ENCODE assay signal across 15 mouse cellular contexts in the genomic region with DNA sequence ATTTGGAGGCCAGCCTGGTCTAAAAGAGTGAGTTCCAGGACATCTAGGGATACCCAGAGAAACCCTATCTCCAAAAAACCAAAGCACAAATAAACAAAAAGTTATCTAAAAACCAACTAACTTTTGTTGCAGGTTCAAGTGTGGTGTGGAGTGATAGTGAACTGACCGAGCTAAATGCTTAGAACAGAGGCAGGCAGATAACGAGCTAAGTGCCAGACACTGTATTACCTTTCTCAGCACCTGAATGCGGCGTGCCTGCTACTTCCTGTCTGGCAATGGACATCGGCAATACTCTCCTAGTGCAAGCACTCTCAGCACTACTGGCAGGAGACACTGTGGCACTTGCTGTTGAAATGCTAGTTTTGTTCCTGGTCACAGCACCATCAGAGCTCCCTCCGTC.
"Had no signal": no experiment of that assay in that cellular context is flagged by ENCODE, and none has a peak within 500 bp of the region (broad histone marks: within the 10 kb centered on the region; RNA-seq: fewer than 3 reads in every experiment).

No protein-coding gene starts in this region.

- H3K4me1 ChIP-seq: intestine, embryonic 15.5 days; limb, embryonic 13.5 days; midbrain, embryonic 12.5 days; neural tube, embryonic 13.5 days had no signal

- H3K9me3 ChIP-seq: intestine, embryonic 15.5 days; midbrain, embryonic 12.5 days had no signal

- H3K27ac ChIP-seq: intestine, embryonic 15.5 days; limb, embryonic 13.5 days; midbrain, embryonic 12.5 days; neural tube, embryonic 13.5 days had no signal

- H3K4me3 ChIP-seq: intestine, embryonic 15.5 days; limb, embryonic 13.5 days; midbrain, embryonic 12.5 days; neural tube, embryonic 13.5 days had no signal

- H3K4me2 ChIP-seq: intestine, embryonic 15.5 days; limb, embryonic 13.5 days; midbrain, embryonic 12.5 days; neural tube, embryonic 13.5 days had no signal

- H3K27me3 ChIP-seq: intestine, embryonic 15.5 days; limb, embryonic 13.5 days; midbrain, embryonic 12.5 days; neural tube, embryonic 13.5 days had no signal

- H3K9ac ChIP-seq: intestine, embryonic 15.5 days; limb, embryonic 13.5 days; midbrain, embryonic 12.5 days; neural tube, embryonic 13.5 days had no signal

- ATAC-seq: intestine, embryonic 15.5 days; midbrain, embryonic 16.5 days had no signal

- DNase-seq: kidney, adult 18-20 months; kidney, postnatal 10 days; kidney, postnatal 4 days; left cerebral cortex, postnatal 4 days; lung, adult 18-20 months; retina, postnatal 1 day; right cerebral cortex, postnatal 4 days; spleen, adult 18-20 months; thymus, adult 18-20 months; thymus, postnatal 36 days had no signal
